Mouse (Mus musculus) forebrain, embryonic 10.5 days (tissue): ENCODE results near the gene Crtam. TPM values are rescaled to one million over a fixed set of nuclear protein-coding genes. Genes with fewer than 3 reads are reported as not detected.

Experiments used
- DNase-seq: peaks from one replicate; pipeline ENCODE4 v3.0.0-alpha.2; 2017; ENCODE audit warnings: low spot score; ENCODE audit errors: extremely low spot score
- H3K27ac ChIP-seq: fragments of 300-500 bp; sonication (generic); 2 replicates; pipeline ENCODE4 v1.5.1; 2016; ENCODE audit warnings: mild to moderate bottlenecking
- H3K27me3 ChIP-seq: fragments of 300-500 bp; sonication (generic); 2 replicates; pipeline ENCODE4 v1.6.1; 2016; ENCODE audit warnings: mild to moderate bottlenecking; ENCODE audit not compliant: poor library complexity, severe bottlenecking
- H3K36me3 ChIP-seq: fragments of 300-500 bp; sonication (generic); replicated peaks from 2 replicates; pipeline ENCODE4 v1.6.1; 2016; ENCODE audit warnings: mild to moderate bottlenecking, moderate library complexity
- H3K4me1 ChIP-seq: fragments of 300-500 bp; sonication (generic); 2 replicates; pipeline ENCODE4 v1.6.1; 2016
- H3K4me3 ChIP-seq: fragments of 300-500 bp; sonication (generic); 2 replicates; pipeline ENCODE4 v1.5.1; 2016; ENCODE audit warnings: mild to moderate bottlenecking, moderate library complexity
- H3K9me3 ChIP-seq: fragments of 300-500 bp; sonication (generic); 2 replicates; pipeline ENCODE4 v1.6.1; 2016; ENCODE audit warnings: mild to moderate bottlenecking, moderate library complexity
- WGBS: fragments of 180-500 bp; shearing (Covaris S2); methylation state at CpG from one replicate; pipeline ENCODE4 v1.1.7; 2016; 5-methylcytosine and 5-hydroxymethylcytosine counted together
- polyA plus RNA-seq: library from polyadenylated mRNA; unstranded; fragments of >200 nt; fragmentation: Nextera tagmentation; extraction: Ambion mirVana; gene quantifications from 2 replicates; pipeline ENCODE4 v1.2.1, GENCODE M21; 2016

Gene Crtam
- polyA plus RNA-seq = 0.10 TPM in 1 of 2 replicates, not detected in the other

DNA sequence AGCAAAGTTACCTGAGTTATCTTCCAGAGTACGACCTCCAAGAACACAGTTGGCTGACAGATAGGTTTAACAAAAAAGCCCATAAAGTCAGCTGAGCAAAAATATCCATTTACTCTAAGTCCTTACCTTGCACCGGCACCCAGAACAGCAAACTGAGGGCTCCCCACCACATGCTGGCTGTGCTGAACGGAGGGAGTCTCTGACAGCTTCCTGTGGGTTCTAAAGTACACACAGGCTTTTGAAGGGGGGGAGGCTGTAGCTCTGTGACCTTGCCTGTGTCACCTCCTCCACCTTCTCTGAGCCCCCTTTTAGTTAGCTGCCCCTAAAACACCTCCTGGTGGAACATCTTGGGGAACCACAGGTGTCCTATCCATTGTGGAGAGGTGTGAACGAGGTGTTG, at the start of gene Crtam:
TSS of gene Crtam (minus strand) at position 214 of the 400 bp plus-strand sequence.
- Histone ChIP-seq H3K4me3 (no peak within 1 kb of the TSS), H3K27me3 (no peaks in the 10 kb centered on the region), H3K4me1 (peaks cover 23% of the 10 kb centered on the region), H3K36me3 (no peaks in the 10 kb centered on the region), H3K9me3 (no peaks in the 10 kb centered on the region), H3K27ac (0 out of 2 replicates have a peak within 1 kb of the TSS, but pooled peaks have one; percentile 18)
- 77% methylated on average over 4 of the region's 4 CpGs for WGBS
- no peak for DNase-seq

DNA sequence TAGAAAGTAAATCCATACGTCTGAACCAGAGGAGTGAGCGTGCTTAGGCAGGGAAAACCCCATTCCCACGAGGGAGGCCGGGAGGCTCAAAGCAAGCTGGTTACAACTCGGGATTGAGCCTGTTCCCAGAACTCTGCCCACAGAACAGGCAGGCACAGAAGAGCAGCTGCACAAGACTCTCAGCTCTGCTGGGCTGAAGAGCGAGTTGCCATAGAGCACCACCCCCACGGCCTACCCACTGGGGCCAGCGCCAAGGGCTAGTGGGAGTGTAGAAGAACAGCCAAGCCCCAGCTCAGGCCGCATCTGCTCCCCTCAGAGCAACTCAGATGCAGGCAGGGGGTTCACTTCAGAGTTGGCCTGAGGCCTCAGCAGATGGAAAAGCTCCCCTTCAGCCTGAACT, 49.7 kb upstream of the Crtam start:
- no peak overlapping the region for H3K27ac ChIP-seq

DNA sequence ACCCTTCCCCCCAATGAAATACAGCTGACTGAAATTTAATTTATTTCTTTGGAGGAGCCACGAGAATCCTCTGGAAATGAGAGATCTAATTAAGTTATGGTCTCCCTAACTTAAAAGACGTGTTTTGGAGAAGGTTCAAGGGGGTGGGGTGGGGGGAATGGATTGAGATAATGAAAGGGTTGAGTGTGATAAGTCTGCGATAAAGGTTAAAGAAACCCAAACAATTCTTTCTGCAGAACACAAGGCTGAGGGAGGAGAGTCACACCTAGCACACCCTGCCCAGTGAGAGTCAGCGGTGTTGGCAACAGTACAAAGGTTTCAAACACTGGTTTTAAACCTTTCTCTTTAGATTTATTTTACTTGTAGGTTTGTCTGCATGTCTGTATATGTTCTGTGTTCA, 49.0 kb upstream of the Crtam start:
- peaks cover 8% of the 10 kb centered on the region for H3K4me1 ChIP-seq
- no peak overlapping the region for H3K27ac ChIP-seq
- H3K9me3 ChIP-seq = no peaks in the 10 kb centered on the region
- 62% methylated on average over 4 of the region's 4 CpGs for WGBS
- no peak overlapping the region for H3K4me3 ChIP-seq
- H3K36me3 ChIP-seq = no peaks in the 10 kb centered on the region
- no peaks in the 10 kb centered on the region for H3K27me3 ChIP-seq
- DNase-seq = no peak

More for the DNA sequence above, 49.7 kb upstream of the Crtam start:
- Histone ChIP-seq H3K36me3 (no peaks in the 10 kb centered on the region), H3K9me3 (no peaks in the 10 kb centered on the region), H3K4me3 (no peak overlapping the region), H3K4me1 (peaks cover 8% of the 10 kb centered on the region), H3K27me3 (no peaks in the 10 kb centered on the region)
- WGBS = 89% methylated on average over 9 of the region's 9 CpGs
- no peak for DNase-seq

DNA sequence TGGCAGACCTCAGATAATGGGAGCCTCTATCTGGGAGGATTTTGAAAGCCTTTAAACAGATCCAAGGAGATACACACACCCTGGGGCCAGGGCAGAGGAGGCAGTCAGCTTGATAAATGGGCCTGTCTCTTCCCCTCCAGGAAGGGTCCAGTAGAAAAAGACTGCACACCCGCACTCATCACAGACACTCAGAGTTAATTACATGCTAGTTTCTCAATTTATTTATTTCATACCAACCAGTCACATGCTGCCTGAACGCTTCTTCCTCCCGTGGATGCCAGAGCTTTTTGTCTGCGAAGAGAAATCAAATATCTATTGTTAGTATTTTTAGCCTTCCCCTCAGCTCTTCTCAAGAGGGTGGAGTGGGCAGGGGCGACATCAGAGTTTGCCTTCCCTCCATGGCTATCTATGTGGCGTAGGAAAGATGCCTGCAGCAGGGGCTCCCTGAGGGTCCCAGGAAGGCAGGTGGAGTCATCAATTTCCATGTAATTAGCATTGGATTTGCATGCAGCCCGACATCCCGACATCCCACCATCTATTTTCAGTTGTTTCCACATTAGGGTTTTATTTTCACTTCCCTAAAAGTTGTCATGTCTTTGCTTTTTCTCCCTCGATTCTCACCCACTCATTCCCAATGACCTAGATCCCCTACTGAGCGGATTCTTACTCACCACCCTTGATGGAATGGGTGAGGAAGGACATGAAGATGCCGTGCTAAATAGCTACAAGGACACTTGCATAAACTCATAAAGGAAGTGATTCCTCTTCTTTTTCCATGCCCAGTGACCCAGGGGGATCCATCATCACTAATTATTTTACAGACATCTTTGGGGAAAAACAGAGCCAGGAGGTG, 46.9 kb upstream of the Crtam start:
- H3K4me3 ChIP-seq = no peak overlapping the region
- DNase-seq = no peak
- H3K36me3 ChIP-seq = no peaks in the 10 kb centered on the region
- H3K4me1 ChIP-seq = peaks cover 8% of the 10 kb centered on the region
- H3K27me3 ChIP-seq = no peaks in the 10 kb centered on the region
- H3K9me3 ChIP-seq = no peaks in the 10 kb centered on the region
- WGBS = 80% methylated on average over 11 of the region's 11 CpGs
- H3K27ac ChIP-seq = 0 out of 2 replicates have a peak overlapping the region, but pooled peaks have one; percentile 13

DNA sequence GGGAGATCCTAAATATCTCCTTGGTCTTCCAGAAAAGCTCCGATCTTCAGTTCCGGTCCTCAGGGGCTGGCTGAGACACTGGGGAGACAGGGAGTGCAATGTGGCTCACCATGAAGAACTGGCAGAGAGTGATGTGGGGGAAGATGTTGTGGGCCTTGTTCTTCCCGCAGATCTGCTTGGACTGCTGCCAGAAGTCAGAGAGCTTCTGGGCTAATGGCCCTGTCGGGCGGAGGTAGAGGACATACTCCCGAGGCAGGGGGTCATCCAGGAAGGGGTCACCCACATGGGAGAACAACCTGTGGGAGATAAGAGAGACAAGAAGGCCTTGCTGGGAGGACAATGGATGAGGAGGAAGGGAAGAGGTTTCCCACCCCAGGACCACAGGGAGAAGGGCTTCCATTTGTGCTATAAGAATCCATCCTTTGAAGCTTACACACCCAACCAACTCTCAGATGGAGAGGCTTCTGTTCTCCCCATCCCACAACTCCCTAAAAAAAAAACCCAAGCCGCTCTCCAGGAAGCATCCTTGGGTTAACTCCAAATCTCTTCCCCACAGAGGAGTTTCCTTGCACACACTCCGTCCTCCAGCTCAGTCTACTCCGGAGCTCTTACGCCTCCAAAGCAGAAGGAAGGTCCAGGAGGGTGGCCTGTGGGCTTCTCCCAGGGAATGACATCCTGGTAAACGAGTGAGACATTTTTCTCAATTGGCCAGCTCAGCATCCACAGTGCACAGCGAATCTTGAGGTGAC, 46.1 kb upstream of the Crtam start:
- no peaks in the 10 kb centered on the region for H3K27me3 ChIP-seq
- H3K9me3 ChIP-seq = no peaks in the 10 kb centered on the region
- no peak overlapping the region for H3K4me3 ChIP-seq
- H3K4me1 ChIP-seq = peaks cover 11% of the 10 kb centered on the region
- H3K36me3 ChIP-seq = no peaks in the 10 kb centered on the region
- WGBS = 82% methylated on average over 12 of the region's 12 CpGs
- 0 out of 2 replicates have a peak overlapping the region, but pooled peaks have one; percentile 13 for H3K27ac ChIP-seq
- no peak for DNase-seq

DNA sequence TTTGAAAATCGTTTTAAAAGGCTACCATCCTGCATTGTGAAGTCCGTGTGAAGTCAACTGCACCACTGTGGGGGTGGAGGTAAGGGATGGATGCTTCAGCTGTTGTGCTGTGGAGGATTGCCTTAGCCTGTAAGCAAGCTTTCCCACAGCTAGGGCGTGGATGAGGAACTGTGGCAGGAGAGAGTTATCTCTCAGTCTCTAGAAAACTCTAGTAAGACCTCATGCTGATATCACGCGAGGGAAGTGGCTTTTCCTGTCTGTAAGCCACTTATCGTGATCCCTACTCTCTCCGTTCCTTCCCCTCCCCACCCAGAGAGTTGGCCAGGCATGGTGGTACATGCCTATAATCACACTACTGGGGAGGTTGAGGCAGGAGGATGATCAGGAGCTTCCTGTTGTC, 44.9 kb upstream of the Crtam start:
- Histone ChIP-seq H3K27ac (no peak overlapping the region), H3K9me3 (no peaks in the 10 kb centered on the region), H3K36me3 (no peaks in the 10 kb centered on the region), H3K4me1 (peaks cover 14% of the 10 kb centered on the region), H3K27me3 (no peaks in the 10 kb centered on the region), H3K4me3 (no peak overlapping the region)
- DNase-seq = no peak
- 86% methylated on average over 7 of the region's 7 CpGs for WGBS

- H3K27ac ChIP-seq = no peak overlapping the region
- no peaks in the 10 kb centered on the region for H3K27me3 ChIP-seq
- no peaks in the 10 kb centered on the region for H3K36me3 ChIP-seq
- no peak overlapping the region for H3K4me3 ChIP-seq
- H3K9me3 ChIP-seq = no peaks in the 10 kb centered on the region
- no peak for DNase-seq
- peaks cover 14% of the 10 kb centered on the region for H3K4me1 ChIP-seq
- 82% methylated on average over 3 of the region's 3 CpGs for WGBS
Observed at GRCm38 (mm10) chr9:41048820-41049219, 44.4 kb upstream of the Crtam start.

DNA sequence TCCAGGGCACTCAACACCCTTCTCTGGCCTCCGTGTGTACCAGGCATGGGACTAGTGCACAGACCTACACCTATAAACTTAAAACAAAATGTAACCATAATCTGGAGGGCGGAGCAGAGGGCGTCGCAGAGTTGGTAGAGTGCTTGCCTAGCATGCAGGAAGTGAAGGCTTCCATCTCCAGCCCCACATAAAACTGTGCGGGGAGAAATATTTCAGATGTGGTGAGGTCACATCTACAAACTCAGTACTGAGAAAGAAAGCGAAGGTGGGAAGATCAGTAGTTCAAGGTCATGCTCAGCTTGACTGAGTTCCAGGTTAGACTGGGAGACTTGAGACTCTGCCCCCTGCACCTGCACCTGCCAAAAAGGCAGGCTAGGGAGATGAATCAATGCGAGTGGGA, 43.8 kb upstream of the Crtam start:
- H3K36me3 ChIP-seq = no peaks in the 10 kb centered on the region
- no peak overlapping the region for H3K27ac ChIP-seq
- DNase-seq = no peak
- WGBS = 96% methylated on average over 7 of the region's 7 CpGs
- no peaks in the 10 kb centered on the region for H3K9me3 ChIP-seq
- no peak overlapping the region for H3K4me3 ChIP-seq
- H3K4me1 ChIP-seq = peaks cover 10% of the 10 kb centered on the region
- H3K27me3 ChIP-seq = no peaks in the 10 kb centered on the region

DNA sequence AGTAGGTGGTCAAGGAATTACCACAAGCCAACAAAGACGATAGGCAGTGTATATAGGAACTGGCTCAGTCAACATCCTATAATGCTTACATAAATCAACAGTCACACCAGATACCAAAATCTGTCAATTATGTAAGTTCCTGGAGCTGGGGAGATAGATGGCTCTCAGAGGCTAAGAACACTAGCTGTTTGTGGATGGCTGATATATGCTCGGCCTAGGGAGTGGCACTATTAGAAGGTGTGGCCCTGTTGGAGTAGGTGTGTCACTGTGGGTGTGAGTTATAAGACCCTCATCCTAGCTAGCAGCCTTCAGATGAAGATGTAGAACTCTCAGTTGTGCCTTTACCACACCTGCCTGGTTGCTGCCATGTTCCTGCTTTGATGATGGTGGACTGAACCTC, 43.2 kb upstream of the Crtam start:
- Histone ChIP-seq H3K4me1 (peaks cover 6% of the 10 kb centered on the region), H3K27ac (no peak overlapping the region), H3K36me3 (no peaks in the 10 kb centered on the region), H3K4me3 (no peak overlapping the region), H3K27me3 (no peaks in the 10 kb centered on the region), H3K9me3 (no peaks in the 10 kb centered on the region)
- 91% methylated on average over 2 of the region's 2 CpGs for WGBS
- no peak for DNase-seq

DNA sequence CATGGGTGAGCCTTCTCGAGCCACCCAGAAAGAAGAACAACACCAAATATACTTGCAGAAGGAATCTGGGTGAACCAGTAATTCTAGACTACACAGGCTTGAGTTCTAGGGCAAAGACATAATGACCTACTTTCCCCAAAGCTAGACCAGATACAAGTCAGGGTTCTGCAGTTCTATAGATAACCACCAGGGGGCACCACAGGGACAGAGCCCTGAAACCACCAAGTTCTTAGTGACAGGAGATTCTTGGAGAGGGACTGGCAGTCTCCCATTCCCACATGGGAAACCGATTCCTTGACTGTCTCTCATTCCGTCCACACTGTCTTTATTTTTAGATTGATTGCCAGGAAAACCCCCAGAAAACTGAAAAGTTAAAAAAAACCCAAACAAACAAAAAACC, 40.2 kb upstream of the Crtam start:
- Histone ChIP-seq H3K4me1 (peaks cover 6% of the 10 kb centered on the region), H3K27ac (no peak overlapping the region), H3K36me3 (no peaks in the 10 kb centered on the region), H3K27me3 (no peaks in the 10 kb centered on the region), H3K9me3 (no peaks in the 10 kb centered on the region), H3K4me3 (no peak overlapping the region)
- peak; percentile 80 for DNase-seq
- 26% methylated on average over 3 of the region's 3 CpGs for WGBS

- DNase-seq = no peak
- H3K27ac ChIP-seq = no peak overlapping the region
- H3K27me3 ChIP-seq = no peaks in the 10 kb centered on the region
- H3K36me3 ChIP-seq = no peaks in the 10 kb centered on the region
- H3K4me1 ChIP-seq = peaks cover 6% of the 10 kb centered on the region
- no peaks in the 10 kb centered on the region for H3K9me3 ChIP-seq
- WGBS = 89% methylated on average over 5 of the region's 5 CpGs
- no peak overlapping the region for H3K4me3 ChIP-seq
Observed at GRCm38 (mm10) chr9:41043641-41044040, 39.2 kb upstream of the Crtam start.

GRCm38 (mm10) chr9:41041404-41041803, 37.0 kb upstream of the Crtam start:
- Histone ChIP-seq H3K36me3 (no peaks in the 10 kb centered on the region), H3K4me3 (no peak overlapping the region), H3K4me1 (peaks cover 9% of the 10 kb centered on the region), H3K27ac (no peak overlapping the region), H3K9me3 (no peaks in the 10 kb centered on the region), H3K27me3 (no peaks in the 10 kb centered on the region)
- WGBS = 86% methylated on average over 3 of the region's 3 CpGs
- DNase-seq = no peak

- peak overlapping the region; percentile 61 for H3K27ac ChIP-seq
- H3K4me3 ChIP-seq = no peak overlapping the region
- no peak for DNase-seq
- 72% methylated on average over 9 of the region's 9 CpGs for WGBS
- H3K36me3 ChIP-seq = no peaks in the 10 kb centered on the region
- 0 out of 2 replicates have a peak, but pooled peaks cover 10% of the 10 kb centered on the region for H3K4me1 ChIP-seq
- no peaks in the 10 kb centered on the region for H3K9me3 ChIP-seq
- H3K27me3 ChIP-seq = no peaks in the 10 kb centered on the region
Observed at GRCm38 (mm10) chr9:41038150-41038664, 33.8 kb upstream of the Crtam start.
